Mouse (Mus musculus) frontal cortex, postnatal 10 days (tissue): ENCODE data around the gene Hoxa4.

Experiments
- DNase-seq, 2 experiments: peaks; one replicate each; pipeline ENCODE4 v3.0.0; 2022; ENCODE audit warnings: low spot score in 2 of 2, mixed read lengths in 1 of 2

Hoxa4 gene

GRCm38 (mm10) chr6:52164626-52165440, 26.7 kb downstream of the Hoxa4 start, which contains the start of gene Hoxa2:
Gene Hoxa2 (minus strand): TSS chr6:52164831.
- no peak for DNase-seq

- DNase-seq, result no peak
These were observed 27.4 kb downstream of the Hoxa4 start for GRCm38 (mm10) chr6:52164051-52164625.

GRCm38 (mm10) chr6:52163366-52164031, 28.1 kb downstream of the Hoxa4 start:
- no peak for DNase-seq

- DNase-seq, result no peak
These were observed 28.8 kb downstream of the Hoxa4 start for GRCm38 (mm10) chr6:52162611-52163365.

- DNase-seq, result no peak
These were observed 29.5 kb downstream of the Hoxa4 start for GRCm38 (mm10) chr6:52162093-52162380.

GRCm38 (mm10) chr6:52161336-52162092, 30.0 kb downstream of the Hoxa4 start:
- no peak for DNase-seq

- no peak for DNase-seq
These were observed 30.8 kb downstream of the Hoxa4 start for GRCm38 (mm10) chr6:52160511-52161335.

GRCm38 (mm10) chr6:52159979-52160378, 31.6 kb downstream of the Hoxa4 start:
- no peak for DNase-seq

- no peak for DNase-seq
These were observed 32.3 kb downstream of the Hoxa4 start for GRCm38 (mm10) chr6:52159164-52159761.

- no peak for DNase-seq
These were observed 33.1 kb downstream of the Hoxa4 start, which contains the start of gene Hoxa1 for GRCm38 (mm10) chr6:52158276-52159051. Gene Hoxa1 (minus strand): TSS chr6:52158317.

GRCm38 (mm10) chr6:52157466-52158275, 33.9 kb downstream of the Hoxa4 start:
- DNase-seq, result no peak

GRCm38 (mm10) chr6:52156551-52157200, 34.9 kb downstream of the Hoxa4 start:
- DNase-seq, result no peak

- DNase-seq, result no peak
These were observed 36.1 kb downstream of the Hoxa4 start for GRCm38 (mm10) chr6:52155471-52155870.

- DNase-seq, result no peak
These were observed 37.5 kb downstream of the Hoxa4 start for GRCm38 (mm10) chr6:52154044-52154443.

GRCm38 (mm10) chr6:52153270-52153669, 38.3 kb downstream of the Hoxa4 start:
- DNase-seq, result no peak

- no peak for DNase-seq
These were observed 39.0 kb downstream of the Hoxa4 start for GRCm38 (mm10) chr6:52152226-52153193.

GRCm38 (mm10) chr6:52151571-52151970, 40.0 kb downstream of the Hoxa4 start:
- no peak for DNase-seq
